In the genomic region with DNA sequence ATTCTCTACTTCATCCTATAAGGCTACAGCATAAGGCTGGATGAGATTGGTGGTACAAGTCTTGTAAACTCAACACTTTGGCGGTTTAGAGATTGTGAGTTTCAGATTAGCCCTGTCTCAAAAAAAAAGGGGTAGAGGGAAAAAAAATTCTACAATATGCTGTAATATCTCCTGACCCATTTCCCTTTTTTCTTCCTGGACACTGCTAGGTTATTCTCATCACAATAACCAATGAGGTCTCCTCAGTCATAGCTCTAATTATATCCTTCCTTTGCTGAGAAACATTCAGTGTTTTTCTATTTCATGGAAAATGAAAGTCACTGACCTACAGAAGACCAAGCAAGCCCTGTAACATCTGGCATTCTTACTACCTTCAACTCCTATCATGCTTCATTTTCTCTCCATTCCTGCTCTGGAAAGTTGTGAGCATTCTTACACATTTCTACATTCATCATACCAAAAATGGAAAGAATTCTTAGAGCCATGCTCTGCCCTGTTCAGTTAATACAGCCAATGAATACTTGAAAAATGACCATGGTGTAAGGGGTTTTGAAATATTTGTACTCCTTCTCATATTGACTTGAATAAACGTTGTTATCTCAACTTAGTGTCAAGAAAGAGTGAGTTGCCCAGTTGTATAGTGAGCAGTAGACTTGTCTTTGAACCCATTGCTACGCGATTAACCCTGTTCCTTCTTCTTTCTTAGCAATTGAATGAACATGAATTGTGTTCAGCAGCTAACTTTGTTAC, we compare ENCODE assay signal across 25 mouse cellular contexts.
DNase-seq lines count a peak whose midpoint lies in the region; ATAC-seq and TF ChIP-seq lines count a peak whose summit lies in the region.
"Had no signal": no experiment of that assay in that cellular context is flagged by ENCODE, and none has a peak within 500 bp of the region (broad histone marks: within the 10 kb centered on the region; RNA-seq: fewer than 3 reads in every experiment).

No protein-coding gene starts in this region.

- no peaks in the 10 kb centered on the region for H3K9me3 ChIP-seq in stomach, embryonic 16.5 days (replicated peaks; ENCODE audit: control insufficient read depth, low read length)
- no peaks in the 10 kb centered on the region for H3K9me3 ChIP-seq in stomach, postnatal 0 days (ENCODE audit: control insufficient read depth, low read length)
- no peaks in the 10 kb centered on the region for H3K9me3 ChIP-seq in hindbrain, postnatal 0 days (ENCODE audit: low read length)
- H3K9me3 ChIP-seq: embryonic facial prominence, embryonic 10.5 days; forebrain, embryonic 10.5 days; G1E; heart, embryonic 10.5 days; hindbrain, embryonic 12.5 days had no signal

- TF ChIP-seq CTCF in stomach, postnatal 0 days (IDR thresholded peaks at IDR 0.05; ENCODE audit: low read depth): no peak
- no peak for TF ChIP-seq CTCF in bone marrow macrophage, adult 2 months (IDR thresholded peaks at IDR 0.05; ENCODE audit: low read depth, low read length)
- TF ChIP-seq CTCF in hindbrain, postnatal 0 days (IDR thresholded peaks at IDR 0.05; ENCODE audit: low read depth): no peak
- TF ChIP-seq CTCF in thymus, adult 2 months (IDR thresholded peaks at IDR 0.05; ENCODE audit: borderline replicate concordance, control insufficient read depth, extremely low read depth, insufficient read depth, low read length, poor library complexity): no peak

- H3K4me2 ChIP-seq in stomach, embryonic 16.5 days (ENCODE audit: low read depth, low read length): no peak overlapping the region
- no peak overlapping the region for H3K4me2 ChIP-seq in stomach, postnatal 0 days (replicated peaks; ENCODE audit: low read depth)
- no peak overlapping the region for H3K4me2 ChIP-seq in hindbrain, postnatal 0 days (ENCODE audit: low read depth, low read length)
- H3K4me2 ChIP-seq: hindbrain, embryonic 12.5 days had no signal

- DNase-seq in stomach, postnatal 0 days (ENCODE audit: low spot score): no peak
- no peak for DNase-seq in hindbrain, postnatal 0 days (ENCODE audit: low spot score)
- no peak for DNase-seq in thymus, adult 2 months
- DNase-seq in right cerebral cortex, postnatal 4 days: no peak
- DNase-seq: adrenal gland, adult 2 months; adrenal gland, postnatal 36 days; cerebellum, adult 11-12 months; cerebellum, adult 9-10 months; cerebellum, postnatal 25 days; gastrocnemius, postnatal 36 days; heart, adult 18-20 months; heart, postnatal 10 days; heart, postnatal 4 days had no signal

- H3K4me3 ChIP-seq in stomach, embryonic 16.5 days (replicated peaks; ENCODE audit: low read length): no peak overlapping the region
- no peak overlapping the region for H3K4me3 ChIP-seq in stomach, postnatal 0 days (ENCODE audit: low read depth, low read length)
- no peak overlapping the region for H3K4me3 ChIP-seq in bone marrow macrophage, adult 2 months (ENCODE audit: insufficient read depth, low read length)
- no peak overlapping the region for H3K4me3 ChIP-seq in macrophage (ENCODE audit: inconsistent target)
- no peak overlapping the region for H3K4me3 ChIP-seq in hindbrain, postnatal 0 days (ENCODE audit: low read length)
- H3K4me3 ChIP-seq in thymus, adult 2 months (ENCODE audit: control insufficient read depth, insufficient read depth, low read length): no peak overlapping the region
- H3K4me3 ChIP-seq: embryonic facial prominence, embryonic 10.5 days; erythroblast, embryonic 14.5 days; forebrain, embryonic 10.5 days; heart, embryonic 10.5 days; hindbrain, embryonic 12.5 days had no signal

- H3K27me3 ChIP-seq in stomach, embryonic 16.5 days (ENCODE audit: control insufficient read depth, insufficient read depth, low read length): no peaks in the 10 kb centered on the region
- no peaks in the 10 kb centered on the region for H3K27me3 ChIP-seq in stomach, postnatal 0 days (ENCODE audit: control insufficient read depth, insufficient read depth, low read length)
- H3K27me3 ChIP-seq in hindbrain, postnatal 0 days (ENCODE audit: insufficient read depth, low read length): no peaks in the 10 kb centered on the region
- no peaks in the 10 kb centered on the region for H3K27me3 ChIP-seq in thymus, adult 2 months (ENCODE audit: control insufficient read depth, insufficient read depth, low read length)
- H3K27me3 ChIP-seq: hindbrain, embryonic 12.5 days; Patski had no signal

- H3K9ac ChIP-seq in stomach, embryonic 16.5 days (ENCODE audit: low read length): no peak overlapping the region
- H3K9ac ChIP-seq in stomach, postnatal 0 days (ENCODE audit: low read length): no peak overlapping the region
- no peak overlapping the region for H3K9ac ChIP-seq in hindbrain, postnatal 0 days (replicated peaks; ENCODE audit: low read length)
- H3K9ac ChIP-seq: hindbrain, embryonic 12.5 days had no signal

- peak; percentile 21; the same call in 1 of the 2 replicates for ATAC-seq in stomach, embryonic 16.5 days (ENCODE audit: insufficient read depth, low FRiP score)
- no peak for ATAC-seq in stomach, postnatal 0 days (ENCODE audit: low FRiP score, low TSS enrichment)
- ATAC-seq in hindbrain, postnatal 0 days: no peak
- ATAC-seq: forebrain, embryonic 14.5 days; hindbrain, embryonic 16.5 days; Patski had no signal

- TF ChIP-seq POLR2A in bone marrow macrophage, adult 2 months (IDR thresholded peaks at IDR 0.05; ENCODE audit: borderline replicate concordance, low read depth, low read length): no peak
- TF ChIP-seq POLR2A in thymus, adult 2 months (IDR thresholded peaks at IDR 0.05; ENCODE audit: control insufficient read depth, extremely low read depth, insufficient read depth, low read length, poor library complexity): no peak

- H3K4me1 ChIP-seq in stomach, embryonic 16.5 days (ENCODE audit: control insufficient read depth, insufficient read depth, low read length): peaks cover 7% of the 10 kb centered on the region; the same call in 1 of the 2 replicates
- H3K4me1 ChIP-seq in stomach, postnatal 0 days (replicated peaks; ENCODE audit: control insufficient read depth, insufficient read depth): no peaks in the 10 kb centered on the region
- H3K4me1 ChIP-seq in bone marrow macrophage, adult 2 months (ENCODE audit: control insufficient read depth, insufficient read depth, low read length): peaks cover 20% of the 10 kb centered on the region
- H3K4me1 ChIP-seq in hindbrain, postnatal 0 days (ENCODE audit: insufficient read depth, low read length): no peaks in the 10 kb centered on the region
- no peaks in the 10 kb centered on the region for H3K4me1 ChIP-seq in thymus, adult 2 months (replicated peaks; ENCODE audit: control insufficient read depth, insufficient read depth, low read length)
- H3K4me1 ChIP-seq: heart, embryonic 10.5 days; hindbrain, embryonic 12.5 days had no signal

- no peaks in the 10 kb centered on the region for H3K36me3 ChIP-seq in stomach, embryonic 16.5 days (ENCODE audit: control insufficient read depth, insufficient read depth, low read length)
- H3K36me3 ChIP-seq in stomach, postnatal 0 days (ENCODE audit: control insufficient read depth, insufficient read depth, low read length): no peaks in the 10 kb centered on the region
- no peaks in the 10 kb centered on the region for H3K36me3 ChIP-seq in macrophage (ENCODE audit: inconsistent target)
- H3K36me3 ChIP-seq in hindbrain, postnatal 0 days (ENCODE audit: insufficient read depth, low read length): no peaks in the 10 kb centered on the region
- H3K36me3 ChIP-seq in thymus, adult 2 months (ENCODE audit: control insufficient read depth, insufficient read depth, low read length): no peaks in the 10 kb centered on the region
- H3K36me3 ChIP-seq: embryonic facial prominence, embryonic 10.5 days; forebrain, embryonic 10.5 days; G1E; heart, embryonic 10.5 days; hindbrain, embryonic 12.5 days had no signal

- no peak overlapping the region for H3K27ac ChIP-seq in stomach, embryonic 16.5 days (ENCODE audit: low read length)
- H3K27ac ChIP-seq in stomach, postnatal 0 days (replicated peaks): no peak overlapping the region
- peak overlapping the region; percentile 77 for H3K27ac ChIP-seq in bone marrow macrophage, adult 2 months (ENCODE audit: insufficient read depth, low read depth, low read length)
- peak overlapping the region; percentile 84 for H3K27ac ChIP-seq in macrophage
- no peak overlapping the region for H3K27ac ChIP-seq in hindbrain, postnatal 0 days
- H3K27ac ChIP-seq in thymus, adult 2 months (ENCODE audit: control insufficient read depth, insufficient read depth, low read length): no peak overlapping the region
- H3K27ac ChIP-seq: embryonic facial prominence, embryonic 10.5 days; forebrain, embryonic 10.5 days; heart, embryonic 10.5 days; hindbrain, embryonic 12.5 days had no signal

- TF ChIP-seq EP300 in stomach, postnatal 0 days (optimal IDR thresholded peaks at IDR 0.05): no peak

- 63% methylated on average over 4 of the region's 4 CpGs for WGBS in stomach, embryonic 16.5 days
- 53% methylated on average over 4 of the region's 4 CpGs for WGBS in stomach, postnatal 0 days
- 74% methylated on average over 4 of the region's 4 CpGs for WGBS in macrophage (ENCODE audit: missing documents)
- 88% methylated on average over 4 of the region's 4 CpGs for WGBS in hindbrain, postnatal 0 days
- WGBS in thymus, adult 2 months: 91% methylated on average over 4 of the region's 4 CpGs

- H3K79me2 ChIP-seq in macrophage (ENCODE audit: inconsistent target): no peaks in the 10 kb centered on the region

Comparison
In these comparisons a context has a peak if more than half of its experiments do, and no peak if none do; other contexts are left out.
1. H3K27ac ChIP-seq: peak in bone marrow macrophage, adult 2 months (single experiment) and macrophage (single experiment); none in stomach, embryonic 16.5 days (single experiment), stomach, postnatal 0 days (single experiment), hindbrain, postnatal 0 days (single experiment) and thymus, adult 2 months (single experiment).